Mouse (Mus musculus): ENCODE results near the gene Tns3. TPM values are rescaled to one million over a fixed set of nuclear protein-coding genes. Genes with fewer than 3 reads are reported as not detected.
A peak's percentile ranks its signal among the peaks of the same experiment; 100 is the strongest.

Gene Tns3
- total RNA-seq, 2 experiments from 2014 or later = 33.6 to 40.1 TPM

GRCm38 (mm10) chr11:8530036-8530435, 134.3 kb downstream of the Tns3 start:
- intact Hi-C loops (cut with DNase I) = no loop called here

GRCm38 (mm10) chr11:8525463-8526145, 138.7 kb downstream of the Tns3 start:
- no peak overlapping the region for H3K4me3 ChIP-seq
- no peak for TF ChIP-seq CTCF (IDR thresholded peaks at IDR 0.05)
- DNase-seq (ENCODE audit: extremely low spot score in 1 of 2, low spot score in 2 of 2) = no peak
- intact Hi-C loops (cut with DNase I) = no loop called here
- H3K27ac ChIP-seq = no peak overlapping the region

More at GRCm38 (mm10) chr11:8530036-8530435, 134.3 kb downstream of the Tns3 start:
- no peak overlapping the region for H3K27ac ChIP-seq
- no peak for TF ChIP-seq CTCF (IDR thresholded peaks at IDR 0.05)
- no peak overlapping the region for H3K4me3 ChIP-seq
- no peak for DNase-seq (ENCODE audit: extremely low spot score in 1 of 2, low spot score in 2 of 2)

GRCm38 (mm10) chr11:8523344-8524126, 140.8 kb downstream of the Tns3 start:
- DNase-seq (ENCODE audit: extremely low spot score in 1 of 2, low spot score in 2 of 2) = peak; percentile 69 to 75
- no peak overlapping the region for H3K4me3 ChIP-seq
- peak; percentile 85 for TF ChIP-seq CTCF (IDR thresholded peaks at IDR 0.05)
- intact Hi-C loops (cut with DNase I) = loop anchor here (1.0 to 2.0 kb wide), 2 partner anchors 55 to 99 kb away; no protein-coding TSS in a partner anchor
- peak overlapping the region; percentile 24; the same call in 1 of the 2 replicates for H3K27ac ChIP-seq

GRCm38 (mm10) chr11:8513359-8514253, 150.7 kb downstream of the Tns3 start:
- H3K27ac ChIP-seq = no peak overlapping the region
- H3K4me3 ChIP-seq = no peak overlapping the region
- TF ChIP-seq CTCF (IDR thresholded peaks at IDR 0.05) = no peak
- peak; percentile 31 to 32 for DNase-seq (ENCODE audit: extremely low spot score in 1 of 2, low spot score in 2 of 2)
- intact Hi-C loops (cut with DNase I) = no loop called here

GRCm38 (mm10) chr11:8510294-8510693, 154.0 kb downstream of the Tns3 start:
- Histone ChIP-seq H3K4me3 (no peak overlapping the region), H3K27ac (no peak overlapping the region)
- no peak for TF ChIP-seq CTCF (IDR thresholded peaks at IDR 0.05)
- intact Hi-C loops (cut with DNase I) = no loop called here
- no peak for DNase-seq (ENCODE audit: extremely low spot score in 1 of 2, low spot score in 2 of 2)

- DNase-seq (ENCODE audit: extremely low spot score in 1 of 2, low spot score in 2 of 2) = no peak
- no peak overlapping the region for H3K27ac ChIP-seq
- no peak overlapping the region for H3K4me3 ChIP-seq
- intact Hi-C loops (cut with DNase I) = no loop called here
- TF ChIP-seq CTCF (IDR thresholded peaks at IDR 0.05) = no peak
These were observed 154.7 kb downstream of the Tns3 start for GRCm38 (mm10) chr11:8509614-8510013.

GRCm38 (mm10) chr11:8503735-8504134, 160.6 kb downstream of the Tns3 start:
- Histone ChIP-seq H3K4me3 (no peak overlapping the region), H3K27ac (no peak overlapping the region)
- intact Hi-C loops (cut with DNase I) = no loop called here
- no peak for DNase-seq (ENCODE audit: extremely low spot score in 1 of 2, low spot score in 2 of 2)
- TF ChIP-seq CTCF (IDR thresholded peaks at IDR 0.05) = no peak

- DNase-seq (ENCODE audit: extremely low spot score in 1 of 2, low spot score in 2 of 2) = no peak
- TF ChIP-seq CTCF (IDR thresholded peaks at IDR 0.05) = no peak
- H3K27ac ChIP-seq = no peak overlapping the region
- intact Hi-C loops (cut with DNase I) = no loop called here
- no peak overlapping the region for H3K4me3 ChIP-seq
These were observed 163.5 kb downstream of the Tns3 start for GRCm38 (mm10) chr11:8500855-8501254.

GRCm38 (mm10) chr11:8497136-8497535, 167.2 kb downstream of the Tns3 start:
- Histone ChIP-seq H3K4me3 (no peak overlapping the region), H3K27ac (no peak overlapping the region)
- no peak for TF ChIP-seq CTCF (IDR thresholded peaks at IDR 0.05)
- DNase-seq (ENCODE audit: extremely low spot score in 1 of 2, low spot score in 2 of 2) = no peak
- intact Hi-C loops (cut with DNase I) = no loop called here

GRCm38 (mm10) chr11:8496686-8497085, 167.6 kb downstream of the Tns3 start:
- no peak for DNase-seq (ENCODE audit: extremely low spot score in 1 of 2, low spot score in 2 of 2)

GRCm38 (mm10) chr11:8495801-8496200, 168.5 kb downstream of the Tns3 start:
- H3K4me3 ChIP-seq = no peak overlapping the region
- H3K27ac ChIP-seq = no peak overlapping the region
- intact Hi-C loops (cut with DNase I) = no loop called here
- no peak for TF ChIP-seq CTCF (IDR thresholded peaks at IDR 0.05)
- DNase-seq (ENCODE audit: extremely low spot score in 1 of 2, low spot score in 2 of 2) = no peak

More at GRCm38 (mm10) chr11:8496686-8497085, 167.6 kb downstream of the Tns3 start:
- intact Hi-C loops (cut with DNase I) = no loop called here
- TF ChIP-seq CTCF (IDR thresholded peaks at IDR 0.05) = no peak; the same call in 1 of the 2 replicates
- Histone ChIP-seq H3K4me3 (no peak overlapping the region), H3K27ac (no peak overlapping the region)

All from left cerebral cortex, adult 2 months (tissue).